Mouse (Mus musculus): ENCODE results near the gene Gm28372.
A peak's percentile ranks its signal among the peaks of the same experiment; 100 is the strongest.

The Gm28372 gene

DNA sequence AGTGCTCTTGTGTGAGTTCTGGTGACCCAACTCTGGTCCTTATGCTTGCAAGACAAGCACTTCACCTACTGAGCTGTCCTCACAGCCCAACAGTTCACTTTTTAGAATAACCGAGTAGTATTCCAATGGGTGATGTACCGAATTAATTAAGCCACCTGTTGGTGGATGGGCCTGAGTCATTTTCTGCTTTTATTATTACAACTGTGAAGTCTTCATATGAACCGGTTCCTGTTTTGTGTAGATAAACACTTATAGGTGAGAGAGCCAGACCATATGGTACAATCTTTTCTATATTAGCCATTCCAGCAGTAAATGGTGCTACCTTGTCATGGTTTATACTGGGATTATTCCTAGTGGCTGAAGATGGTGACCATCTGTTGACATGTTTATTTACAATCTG lies 7.7 kb downstream of the Gm28372 start:
- no peak for DNase-seq

DNA sequence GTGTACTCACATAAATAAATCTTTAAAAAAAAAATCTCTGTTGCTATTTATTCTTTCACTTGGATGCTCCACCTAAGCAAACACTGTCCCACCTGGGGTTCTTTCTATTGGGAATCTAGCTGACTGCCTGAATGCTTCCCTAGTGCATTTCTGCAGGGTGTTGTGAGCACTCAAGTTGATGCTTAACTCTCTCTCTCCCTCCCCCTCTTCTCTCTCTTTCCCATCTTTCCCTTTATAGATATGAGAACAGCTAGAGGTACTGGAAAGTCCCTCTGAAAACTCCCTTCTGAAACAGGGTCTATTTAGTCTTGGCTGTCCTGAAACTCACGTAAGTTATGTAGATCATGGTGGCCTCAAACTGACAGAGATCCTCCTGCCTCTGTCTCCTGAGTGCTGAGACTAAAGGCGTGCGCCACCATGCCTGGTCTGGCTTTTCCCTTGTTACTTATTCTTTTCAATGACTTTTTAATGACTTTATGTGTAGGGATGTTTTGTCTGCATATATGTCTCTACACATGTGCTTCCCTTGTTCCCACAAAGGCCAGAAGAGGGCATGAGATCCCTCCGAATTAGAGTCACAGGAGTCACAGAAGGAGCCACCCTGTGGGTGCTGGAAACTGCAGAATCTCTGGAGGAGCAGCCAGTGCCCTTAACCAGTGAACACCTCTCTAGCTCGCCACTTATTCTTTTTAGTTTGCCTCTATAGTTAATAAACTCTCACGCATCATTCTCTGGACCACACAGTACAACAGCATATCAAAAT lies 9.2 kb downstream of the Gm28372 start:
- DNase-seq, result no peak

DNA sequence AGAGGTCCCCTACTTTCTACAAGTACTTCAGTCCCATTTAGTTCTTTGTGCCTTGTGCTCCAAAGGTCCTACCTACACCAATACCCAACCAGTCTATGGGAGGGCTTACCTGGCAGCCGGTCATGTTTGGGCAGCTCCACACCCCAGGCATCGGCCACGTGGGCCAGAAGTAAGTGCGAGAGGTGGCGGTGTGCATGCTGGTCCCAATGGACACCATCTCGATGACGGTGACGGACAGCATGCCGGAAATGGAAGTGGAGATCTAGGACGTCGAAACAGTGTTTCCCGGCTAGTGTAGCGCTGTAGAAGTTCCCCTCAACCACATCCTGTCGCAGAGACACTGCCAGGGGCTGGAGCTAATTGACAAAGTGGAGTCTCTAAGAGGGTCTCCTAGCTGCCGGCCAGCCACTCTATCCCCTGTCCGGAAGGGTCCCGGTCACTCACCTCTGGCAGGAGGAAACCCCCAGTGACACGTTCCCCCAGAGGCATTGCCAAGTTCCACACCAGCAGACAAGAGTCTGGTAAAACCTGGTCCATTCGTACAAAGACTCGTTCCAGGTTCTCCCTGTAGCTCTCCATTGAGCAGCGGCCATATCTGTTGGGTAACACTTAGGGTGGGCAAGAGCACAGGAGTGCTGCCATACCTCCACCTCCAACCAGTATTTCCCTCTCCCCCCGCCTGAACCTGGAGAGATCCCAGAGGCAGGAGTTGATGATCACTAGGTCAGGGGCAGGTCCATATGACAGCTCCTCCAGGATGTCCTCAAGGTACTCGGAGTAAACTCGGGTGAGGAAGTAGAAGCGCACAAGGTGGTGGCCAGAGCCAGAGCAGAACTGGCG lies 17.0 kb downstream of the Gm28372 start:
- DNase-seq, result no peak

DNA sequence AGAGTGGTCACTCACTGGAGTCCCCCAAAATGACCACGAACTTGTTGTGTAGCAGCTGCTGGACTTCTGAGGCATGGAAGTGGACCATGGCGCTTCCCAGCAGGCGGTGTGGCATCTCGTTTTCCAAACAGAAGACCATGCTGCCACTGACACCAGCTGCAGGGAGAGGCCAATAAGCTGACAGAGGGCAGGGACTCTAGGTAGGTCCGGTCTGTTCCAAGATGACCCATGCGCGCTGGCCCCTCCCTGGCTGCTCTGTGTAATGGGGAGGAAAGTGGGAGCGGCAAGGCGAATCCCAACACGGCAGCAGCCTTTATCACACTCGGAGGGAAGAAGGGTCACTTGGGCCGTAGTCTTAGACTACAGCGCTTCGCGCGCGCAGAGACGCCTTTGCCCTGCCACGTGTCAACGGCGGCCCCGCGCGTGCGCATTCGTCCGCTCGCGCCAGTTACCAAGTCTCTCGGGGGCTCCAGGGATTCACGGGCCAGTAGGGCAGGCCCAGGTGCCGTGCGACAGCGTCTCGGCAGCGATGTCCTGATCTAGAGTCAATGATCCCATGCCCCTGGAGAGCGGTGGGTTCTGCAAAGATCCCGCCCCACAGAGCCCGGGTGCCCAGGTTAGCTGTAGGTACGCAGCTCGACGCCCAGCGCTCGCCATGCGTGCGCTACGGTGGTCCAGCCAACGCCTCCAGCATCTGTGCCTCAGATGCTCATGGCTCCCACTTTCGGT lies 18.5 kb downstream of the Gm28372 start:
- peak; percentile 88 for DNase-seq

DNA sequence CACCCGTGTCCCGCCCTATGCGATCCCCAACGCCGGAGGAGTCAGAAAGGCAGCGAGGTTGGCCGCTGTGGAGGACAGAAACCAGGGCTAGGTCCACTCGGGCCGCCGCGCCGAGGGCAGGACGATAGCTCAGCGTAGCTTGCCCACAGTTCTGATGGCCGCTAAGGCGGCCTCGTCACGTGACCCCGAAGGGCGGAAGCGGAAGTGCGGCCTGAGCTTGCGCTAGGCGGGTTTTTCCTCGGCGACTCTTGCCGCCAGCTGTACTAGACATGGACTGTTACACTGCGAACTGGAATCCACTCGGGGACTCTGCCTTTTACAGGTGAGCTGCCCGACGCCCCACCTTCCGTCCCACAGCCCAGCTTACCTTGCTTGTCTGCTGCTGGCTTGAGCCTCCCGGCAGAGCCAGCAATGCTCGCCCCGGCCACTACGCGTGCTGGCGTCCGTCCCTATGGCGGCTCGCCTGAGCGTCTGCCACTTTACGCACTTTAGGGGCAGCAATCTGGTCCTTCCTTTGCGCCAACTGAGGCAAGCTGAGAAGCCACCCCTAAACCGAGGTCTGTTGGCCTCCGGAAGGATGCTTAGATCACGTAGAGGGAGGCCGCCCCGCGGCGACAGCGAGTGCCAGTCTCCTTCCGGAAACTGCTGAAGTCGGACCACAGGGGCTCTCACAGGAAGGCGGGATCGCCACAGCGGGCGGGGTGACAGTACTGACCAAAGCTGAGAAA lies 19.3 kb downstream of the Gm28372 start, which contains the start of the genes Vps16 and Pced1a:
TSS of gene Vps16 (plus strand) at position 214 of the 728 bp plus-strand sequence.
TSS of gene Pced1a (minus strand) at position 576 of the 728 bp plus-strand sequence.
- peak; percentile 96 for DNase-seq

DNA sequence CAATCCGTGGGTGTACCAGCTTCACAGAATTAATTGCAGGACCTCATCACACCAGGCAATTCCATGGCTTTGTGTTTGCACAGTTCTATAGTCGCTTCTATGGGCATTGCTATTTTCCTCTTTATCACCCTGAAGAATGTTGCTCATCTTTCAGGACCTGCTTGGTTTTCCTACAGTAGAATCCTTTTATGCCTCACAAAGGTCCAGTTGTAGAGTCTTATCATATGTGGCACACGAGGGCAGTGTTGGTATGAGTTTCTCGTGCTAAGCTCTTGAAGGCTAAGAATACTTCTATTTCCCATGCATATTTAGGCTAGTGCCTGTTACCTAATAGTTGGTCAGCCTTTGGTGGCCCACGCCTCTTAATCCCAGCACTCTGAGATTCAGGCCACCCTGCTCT lies 20.1 kb downstream of the Gm28372 start:
- no peak for DNase-seq

DNA sequence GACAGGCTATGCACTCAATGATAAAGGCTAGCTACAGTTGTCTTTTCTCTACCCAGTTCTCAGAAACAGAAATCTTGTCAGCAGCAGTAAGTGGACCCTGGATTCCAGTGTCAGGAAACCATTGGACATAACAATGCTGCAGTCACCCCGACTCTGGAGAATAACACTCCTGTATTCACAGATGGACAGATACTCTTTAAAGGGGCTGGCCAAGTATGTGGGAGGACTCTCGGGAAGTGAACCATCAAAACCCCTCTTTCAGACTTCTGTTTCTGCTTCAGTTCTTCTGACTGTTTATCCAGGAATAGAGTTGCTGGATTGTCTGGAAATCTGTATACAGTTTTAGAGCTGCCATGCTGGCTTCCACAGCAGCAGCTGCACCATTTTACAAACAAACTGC lies 24.8 kb downstream of the Gm28372 start:
- no peak for DNase-seq

DNA sequence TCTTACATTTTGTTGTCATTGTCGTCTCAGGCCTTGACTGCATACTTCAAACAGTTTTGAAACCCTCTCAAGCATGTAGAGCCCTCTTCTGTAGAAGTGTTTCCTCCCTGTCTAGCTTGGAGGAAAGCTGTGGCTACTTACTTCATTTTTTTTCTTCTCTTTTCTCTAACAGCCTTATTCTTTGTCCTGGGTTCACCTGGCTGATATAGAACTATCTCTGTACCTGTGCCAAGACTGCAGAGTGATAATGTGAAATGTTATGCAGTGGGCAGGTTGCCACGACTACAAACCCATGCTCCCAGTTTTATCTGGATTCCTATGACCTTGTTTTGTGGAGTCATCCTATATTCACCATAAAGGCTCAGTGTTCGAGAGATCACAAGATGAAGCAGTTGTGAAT lies 25.4 kb downstream of the Gm28372 start:
- DNase-seq, result no peak

DNA sequence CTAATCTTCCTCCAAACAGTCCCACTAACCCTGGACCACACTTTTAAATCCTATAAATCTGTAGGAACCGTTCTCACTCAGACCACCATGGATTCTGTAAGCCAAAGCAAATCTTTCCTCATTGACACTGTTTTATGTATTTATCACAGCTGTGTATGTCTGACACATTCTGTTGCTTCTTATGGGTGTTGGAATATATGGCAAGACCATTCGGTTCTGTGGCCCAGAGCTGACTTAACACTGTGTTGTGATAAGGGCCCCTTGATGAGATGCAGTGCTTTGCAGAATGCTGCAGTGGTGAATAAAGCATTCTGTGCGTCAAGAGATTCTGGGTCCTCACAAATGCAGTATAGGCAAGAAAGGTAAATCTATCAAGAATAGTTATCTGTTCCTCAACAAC lies 27.1 kb downstream of the Gm28372 start:
- no peak for DNase-seq

DNA sequence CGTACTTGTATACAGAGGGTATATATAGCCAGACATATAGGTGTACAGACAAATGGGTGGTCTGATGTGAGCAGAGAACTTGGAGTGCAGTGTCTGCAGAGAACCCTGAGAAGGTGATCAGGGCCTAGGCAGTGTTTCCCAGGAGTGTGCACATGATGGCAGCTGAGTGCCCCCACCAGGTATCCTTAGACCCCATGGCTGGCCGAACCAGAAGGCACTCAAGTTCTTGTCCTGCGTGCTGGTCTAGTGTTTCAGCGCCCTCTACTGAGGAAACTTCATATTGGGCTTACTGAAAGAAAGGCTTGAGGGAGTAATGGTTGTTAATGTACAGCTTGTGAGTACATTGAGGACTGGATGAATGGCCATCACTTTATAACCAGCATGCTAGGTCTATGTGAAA lies 28.1 kb downstream of the Gm28372 start:
- DNase-seq, result peak; percentile 61

DNA sequence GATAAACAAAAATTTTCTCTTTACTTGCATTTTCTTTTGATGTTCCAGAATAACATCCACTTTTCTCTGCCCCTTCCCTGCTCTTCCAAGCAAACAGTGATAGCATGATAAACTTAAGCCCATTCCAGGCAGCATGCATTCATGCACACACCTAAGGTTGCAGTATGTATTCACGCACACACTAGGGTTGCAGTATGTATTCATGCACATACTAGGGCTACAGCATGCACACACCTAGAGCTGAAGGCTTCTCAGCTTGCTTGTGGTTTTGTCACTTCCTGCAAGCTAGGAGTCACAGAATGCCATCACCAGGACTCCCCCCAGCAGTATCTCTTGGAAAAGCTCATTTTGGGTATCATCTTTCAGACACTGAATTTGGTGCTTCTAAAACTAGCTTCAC lies 31.7 kb downstream of the Gm28372 start:
- DNase-seq, result no peak

DNA sequence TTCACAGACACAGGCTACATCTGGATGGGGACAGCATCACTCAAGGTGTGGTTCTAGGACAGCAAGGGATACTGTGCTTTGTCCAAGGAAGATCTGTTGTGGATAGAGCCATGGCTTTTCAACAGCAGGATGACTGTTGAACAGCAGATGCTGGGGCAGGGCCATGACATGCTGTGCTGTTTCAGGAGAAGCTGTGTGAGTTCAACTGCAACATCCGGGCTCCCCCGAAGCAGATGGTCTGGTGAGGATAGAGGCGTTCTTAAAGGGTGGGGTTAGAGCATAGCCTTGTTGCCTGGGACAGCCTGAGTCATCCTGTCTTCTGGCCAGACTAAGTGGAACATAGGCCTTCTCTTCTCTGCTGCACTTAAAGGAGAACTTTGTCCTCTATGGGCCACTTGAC lies 33.8 kb downstream of the Gm28372 start:
- DNase-seq, result no peak

DNA sequence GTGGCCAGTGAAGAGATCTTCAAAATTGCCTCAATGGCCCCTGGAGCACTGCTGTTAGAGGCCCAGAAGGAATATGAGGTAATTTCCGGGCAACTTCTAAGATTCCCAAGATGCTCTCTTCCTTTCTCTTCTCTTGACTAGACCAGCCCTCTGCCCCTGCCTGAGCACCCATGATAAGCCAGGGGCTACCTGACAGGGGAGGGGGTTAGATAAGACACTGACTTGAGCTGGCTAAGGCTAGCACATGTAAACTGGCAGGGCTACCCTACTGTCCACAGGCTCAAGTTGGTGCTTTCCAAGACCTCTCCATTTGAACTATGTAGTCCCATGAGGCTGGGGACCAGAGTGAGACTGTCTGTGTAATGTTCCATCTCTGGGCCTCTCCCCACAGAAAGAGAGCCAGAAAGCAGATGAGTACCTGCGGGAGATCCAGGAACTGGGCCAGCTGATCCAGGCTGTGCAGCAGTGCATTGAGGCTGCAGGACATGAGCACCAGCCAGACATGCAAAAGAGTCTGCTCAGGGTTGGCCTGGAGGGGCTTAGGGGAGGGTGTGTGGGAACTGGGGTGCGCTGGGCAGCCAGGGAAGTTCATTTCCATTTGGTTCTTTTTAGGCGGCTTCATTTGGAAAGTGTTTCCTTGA lies 34.9 kb downstream of the Gm28372 start:
- no peak for DNase-seq

DNA sequence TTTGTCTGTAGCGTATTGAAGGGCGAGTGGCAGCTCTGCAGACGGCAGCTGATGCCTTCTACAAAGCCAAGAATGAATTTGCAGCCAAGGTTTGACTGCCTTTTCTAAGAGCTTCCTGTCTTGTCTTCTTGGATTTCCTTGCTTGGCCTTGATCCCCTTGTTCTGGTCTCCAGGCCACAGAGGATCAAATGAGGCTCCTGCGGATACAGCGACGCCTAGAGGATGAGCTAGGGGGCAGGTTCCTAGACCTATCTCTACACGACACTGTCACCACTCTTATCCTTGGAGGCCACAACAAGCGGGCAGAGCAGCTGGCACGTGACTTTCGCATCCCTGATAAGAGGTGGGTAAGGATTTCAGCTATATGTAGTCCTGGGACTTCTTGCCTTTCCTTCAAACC lies 37.1 kb downstream of the Gm28372 start:
- DNase-seq, result no peak

DNA sequence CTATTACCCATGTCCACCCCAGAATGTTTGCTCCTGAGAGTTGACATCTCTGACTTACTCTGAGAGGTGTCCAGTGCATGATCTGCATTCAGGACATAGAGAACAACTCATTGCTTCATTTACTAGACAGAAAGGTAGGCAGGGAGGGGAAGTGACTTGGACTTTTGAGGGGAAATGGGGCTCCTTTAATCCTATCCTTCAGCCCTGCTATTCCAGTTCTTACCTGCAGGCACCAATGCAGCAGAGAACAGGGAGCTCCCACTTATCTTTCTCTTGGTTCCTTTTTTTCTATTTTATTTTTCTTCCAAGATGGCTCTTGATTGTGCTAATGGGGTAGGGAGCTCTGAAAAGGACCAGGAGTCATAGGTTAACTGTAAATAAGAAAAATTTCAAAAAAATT lies 43.4 kb downstream of the Gm28372 start:
- no peak for DNase-seq

DNA sequence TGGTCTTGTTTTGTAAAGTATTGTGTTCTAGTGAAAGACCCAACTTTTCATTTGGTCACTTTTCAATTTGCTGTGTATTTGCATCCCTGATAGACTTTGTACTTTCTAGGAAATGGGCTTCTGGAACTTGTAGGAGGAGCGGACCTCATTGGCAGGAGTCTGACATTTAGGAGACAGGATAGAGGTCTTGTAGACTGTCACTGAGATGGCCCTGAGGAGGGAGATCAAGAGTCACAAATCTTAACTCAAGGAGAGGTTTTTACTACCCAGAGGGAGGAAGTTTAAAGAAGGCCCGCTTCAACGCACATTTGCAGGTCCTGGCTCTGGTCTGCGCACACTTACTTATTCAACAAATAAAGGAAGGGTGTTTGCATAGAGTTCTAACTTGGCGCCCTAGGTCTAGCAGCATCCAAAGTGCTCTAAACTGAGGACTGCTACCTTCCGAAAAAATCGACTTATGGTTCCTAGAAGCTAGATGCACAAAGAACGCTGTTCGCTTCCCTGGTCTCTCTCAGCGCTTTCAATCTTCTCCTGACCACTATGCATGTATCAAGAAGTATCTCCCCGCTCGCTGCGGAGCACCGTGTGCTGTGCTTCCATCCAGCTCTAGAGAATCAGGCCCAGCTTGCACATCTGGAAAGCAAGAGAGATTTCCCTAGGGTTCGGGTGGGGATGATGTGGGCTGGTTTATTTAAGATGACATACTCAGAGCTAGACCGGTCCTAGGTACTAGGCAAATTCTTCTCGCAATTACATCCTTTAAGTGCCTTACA lies 44.2 kb downstream of the Gm28372 start:
- DNase-seq, result no peak

DNA sequence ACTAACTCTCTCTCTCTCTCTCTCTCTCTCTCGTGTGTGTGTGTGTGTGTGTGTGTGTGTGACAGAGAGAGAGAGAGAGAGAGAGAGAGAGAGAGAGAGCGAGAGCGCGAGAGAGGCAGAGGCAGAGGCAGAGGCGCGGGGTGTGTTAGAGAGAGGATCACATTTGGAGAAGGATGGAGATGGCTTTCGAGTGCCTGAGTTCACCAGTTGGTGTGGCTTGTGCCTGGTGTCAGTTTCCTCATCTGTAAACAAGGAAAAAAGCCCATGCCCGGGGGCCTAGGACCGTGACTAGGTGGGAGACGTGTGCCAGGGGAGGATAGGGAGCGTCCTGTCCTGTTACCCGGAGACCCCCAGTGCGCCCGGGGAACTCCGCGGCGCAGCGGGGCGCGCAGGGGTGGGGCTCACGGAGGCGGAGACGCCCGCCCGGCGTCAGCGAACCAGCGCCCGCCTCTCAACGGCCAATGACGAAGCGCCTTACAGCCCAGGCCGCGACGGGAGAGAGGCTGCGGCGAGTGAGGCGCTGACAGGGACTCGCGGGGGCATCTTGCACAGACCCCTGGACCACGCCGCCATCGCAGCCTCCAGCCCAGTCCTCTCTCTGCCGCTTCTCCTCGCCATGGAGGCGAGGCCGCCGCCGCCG lies 44.9 kb downstream of the Gm28372 start, which contains the start of gene Ptpra:
TSS of gene Ptpra (plus strand) at position 485 of the 640 bp plus-strand sequence.
- peak; percentile 94 for DNase-seq

DNA sequence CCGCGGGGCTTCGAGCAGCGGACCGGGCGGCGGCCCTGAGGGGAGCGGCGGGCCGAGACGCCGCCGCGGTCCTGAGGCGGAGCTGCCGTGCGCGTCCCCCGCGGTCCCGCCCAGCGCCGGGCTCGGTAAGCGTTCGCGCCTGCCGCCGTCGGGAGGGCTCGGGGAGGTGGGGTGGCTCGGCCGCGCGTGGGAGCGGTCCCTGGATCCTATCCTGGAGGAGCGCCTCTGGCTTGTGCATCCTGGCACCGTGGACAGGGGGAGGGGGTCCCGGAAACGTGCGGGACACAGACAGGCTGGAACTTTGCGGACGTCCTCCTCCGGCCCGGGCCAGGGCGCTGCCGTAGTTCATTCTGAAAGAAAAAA lies 45.4 kb downstream of the Gm28372 start:
- peak; percentile 82 for DNase-seq

DNA sequence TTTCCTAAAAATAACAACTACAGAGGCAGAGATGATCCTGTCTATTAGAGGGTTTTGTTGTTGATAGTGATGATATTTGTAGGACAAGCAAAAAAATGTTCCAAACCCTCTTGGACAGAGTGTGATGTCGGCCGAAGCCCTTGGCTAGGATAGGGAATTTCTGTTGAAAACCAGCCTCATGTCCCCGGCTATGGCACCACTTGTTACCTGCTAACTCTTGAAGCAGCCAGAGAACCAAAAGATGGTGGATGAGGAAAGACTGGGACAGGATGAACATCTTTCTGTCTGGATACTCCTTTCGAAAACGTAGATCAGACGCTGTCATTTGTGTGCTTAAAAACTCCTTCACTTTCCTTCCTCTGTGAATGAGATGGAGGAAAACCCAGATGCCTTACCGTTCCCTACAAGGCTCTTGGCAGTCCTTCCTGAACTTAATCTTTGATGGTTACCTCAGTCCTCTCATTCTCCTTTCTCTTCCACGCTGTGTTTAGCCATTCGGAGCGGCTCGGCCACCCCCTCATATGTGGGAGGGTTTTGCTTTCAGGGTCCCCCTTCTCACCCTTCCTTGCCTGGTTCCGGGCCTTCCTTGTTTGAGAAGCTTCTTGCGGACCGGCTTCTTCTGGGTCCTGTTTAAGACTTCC lies 46.2 kb downstream of the Gm28372 start:
- no peak for DNase-seq

DNA sequence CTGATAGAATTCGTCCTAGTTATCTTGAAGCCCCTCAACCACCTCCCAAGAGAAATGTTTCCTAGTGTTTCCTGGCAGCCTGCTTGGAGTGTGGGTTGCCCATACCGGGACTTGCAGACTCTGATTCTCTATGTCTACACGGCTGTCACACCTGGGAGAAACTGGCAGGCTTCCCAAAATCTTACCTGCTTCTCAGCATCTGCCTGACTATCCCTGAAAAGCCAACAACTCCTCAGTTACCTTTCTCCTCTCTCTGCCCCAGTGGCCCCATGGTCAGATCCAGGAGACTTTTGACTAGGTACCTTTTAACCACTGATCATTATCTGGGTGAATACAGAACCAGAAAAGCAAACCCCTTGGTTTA lies 46.7 kb downstream of the Gm28372 start:
- peak; percentile 26 for DNase-seq

All from kidney, postnatal 10 days (tissue).